8 mouse cellular contexts compared by ENCODE assay signal in genomic region chr3:51339734-51340551, GRCm38 (mm10). TPM values are rescaled to one million over a fixed set of nuclear protein-coding genes. Genes with fewer than 3 reads are reported as not detected.
DNase-seq lines count a peak whose midpoint lies in the region; ATAC-seq and TF ChIP-seq lines count a peak whose summit lies in the region.

No protein-coding gene starts in this region.

- H3K9me3 ChIP-seq in MEL (replicated peaks; ENCODE audit: insufficient read depth, low read length), result no peaks in the 10 kb centered on the region
- H3K9me3 ChIP-seq in heart, embryonic 15.5 days (replicated peaks), result no peaks in the 10 kb centered on the region
- no peaks in the 10 kb centered on the region for H3K9me3 ChIP-seq in lung, embryonic 15.5 days

- peak overlapping the region; percentile 97 for H3K27ac ChIP-seq in MEL (ENCODE audit: control insufficient read depth, low read depth, low read length)
- peak overlapping the region; percentile 100 for H3K27ac ChIP-seq in heart, embryonic 15.5 days
- peak overlapping the region; percentile 99 for H3K27ac ChIP-seq in lung, embryonic 15.5 days
- peak overlapping the region; percentile 73 for H3K27ac ChIP-seq in olfactory bulb, adult 2 months (ENCODE audit: insufficient read depth, low read depth, low read length)

- DNase-seq in A20 (ENCODE audit: low read depth, low spot score) (peak; percentile 69), MEL (ENCODE audit: low read depth, low spot score) (no peak)
- DNase-seq in embryo, embryonic 10.5 days (ENCODE audit: low spot score), result peak; percentile 58
- DNase-seq in kidney, postnatal 10 days, result peak; percentile 70
- DNase-seq in urinary bladder, postnatal 14 days (ENCODE audit: low spot score), result peak; percentile 31

- H3K79me2 ChIP-seq in MEL (ENCODE audit: control insufficient read depth, insufficient read depth, low read length, poor library complexity), result peaks cover 53% of the 10 kb centered on the region

- no peak for TF ChIP-seq RAD21 in MEL (IDR thresholded peaks at IDR 0.05; ENCODE audit: low read depth, low read length)

- H3K27me3 ChIP-seq in MEL (ENCODE audit: control insufficient read depth in 1 of 2, insufficient read depth in 2 of 2, low read length in 2 of 2), result no peaks in the 10 kb centered on the region
- no peaks in the 10 kb centered on the region for H3K27me3 ChIP-seq in heart, embryonic 15.5 days
- no peaks in the 10 kb centered on the region for H3K27me3 ChIP-seq in lung, embryonic 15.5 days

- peaks cover 13 to 17% of the 10 kb centered on the region in 2 experiments for H3K4me1 ChIP-seq in MEL (ENCODE audit: control insufficient read depth in 1 of 2, insufficient read depth in 2 of 2, low read length in 2 of 2)
- peaks cover 14% of the 10 kb centered on the region for H3K4me1 ChIP-seq in heart, embryonic 15.5 days (replicated peaks)
- peaks cover 6% of the 10 kb centered on the region; the same call in 1 of the 2 replicates for H3K4me1 ChIP-seq in lung, embryonic 15.5 days
- H3K4me1 ChIP-seq in olfactory bulb, adult 2 months (ENCODE audit: control insufficient read depth, insufficient read depth, low read length), result 0 out of 2 replicates have a peak, but pooled peaks cover 6% of the 10 kb centered on the region

- TF ChIP-seq POLR2A in MEL (IDR thresholded peaks at IDR 0.05; ENCODE audit: control insufficient read depth in 1 of 2, insufficient read depth in 1 of 2, low read depth in 1 of 2, low read length in 2 of 2, poor library complexity in 1 of 2), result no peak
- TF ChIP-seq POLR2A in olfactory bulb, adult 2 months (IDR thresholded peaks at IDR 0.05; ENCODE audit: insufficient read depth, low read depth, low read length), result no peak

- peak overlapping the region; percentile 87 to 93 for H3K4me3 ChIP-seq in MEL (ENCODE audit: control insufficient read depth in 1 of 2, insufficient read depth in 1 of 2, low read depth in 2 of 2, low read length in 2 of 2)
- H3K4me3 ChIP-seq in heart, embryonic 15.5 days, result peak overlapping the region; percentile 93
- H3K4me3 ChIP-seq in lung, embryonic 15.5 days, result peak overlapping the region; percentile 97
- H3K4me3 ChIP-seq in olfactory bulb, adult 2 months (ENCODE audit: insufficient read depth, low read depth, low read length), result peak overlapping the region; percentile 74

- no peak for TF ChIP-seq CTCF in MEL (IDR thresholded peaks at IDR 0.05 in 2 of 3, conservative IDR thresholded peaks at IDR 0.05 in 1 of 3; ENCODE audit: control insufficient read depth in 1 of 3, insufficient read depth in 1 of 3, low read depth in 2 of 3, low read length in 3 of 3, poor library complexity in 1 of 3, severe bottlenecking in 1 of 3)
- peak; percentile 21; the same call in 1 of the 2 replicates for TF ChIP-seq CTCF in olfactory bulb, adult 2 months (IDR thresholded peaks at IDR 0.05; ENCODE audit: insufficient read depth, low read depth, low read length)

- H3K4me2 ChIP-seq in heart, embryonic 15.5 days, result peak overlapping the region; percentile 95
- peak overlapping the region; percentile 95 for H3K4me2 ChIP-seq in lung, embryonic 15.5 days

- peak; percentile 50 for ATAC-seq in heart, embryonic 15.5 days (replicated peaks; ENCODE audit: insufficient number of reproducible peaks, insufficient read depth, low FRiP score, low read depth)
- peak; percentile 41 for ATAC-seq in lung, embryonic 15.5 days (ENCODE audit: borderline replicate concordance, extremely low read depth, low FRiP score, low TSS enrichment)

- H3K9ac ChIP-seq in MEL (ENCODE audit: control insufficient read depth, low read depth, low read length, poor library complexity, severe bottlenecking), result peak overlapping the region; percentile 95
- peak overlapping the region; percentile 96 for H3K9ac ChIP-seq in heart, embryonic 15.5 days
- peak overlapping the region; percentile 93 for H3K9ac ChIP-seq in lung, embryonic 15.5 days

- no peak for TF ChIP-seq EP300 in MEL (IDR thresholded peaks at IDR 0.05; ENCODE audit: low read depth in 1 of 2, low read length in 2 of 2)

- WGBS in heart, embryonic 15.5 days, result under 1% methylated on average over 100 of the region's 113 CpGs
- WGBS in lung, embryonic 15.5 days, result 0% methylated on average over 104 of the region's 113 CpGs
- WGBS in olfactory bulb, adult 2 months, result under 1% methylated on average over 109 of the region's 113 CpGs

- peaks cover 0 to 25% of the 10 kb centered on the region in 2 experiments; a peak in 2 of 4 replicates for H3K36me3 ChIP-seq in MEL (ENCODE audit: control insufficient read depth in 1 of 2, insufficient read depth in 2 of 2, low read length in 2 of 2)
- no peaks in the 10 kb centered on the region for H3K36me3 ChIP-seq in heart, embryonic 15.5 days
- no peaks in the 10 kb centered on the region for H3K36me3 ChIP-seq in lung, embryonic 15.5 days

TF ChIP-seq in MEL, 35 proteins besides CTCF, POLR2A, EP300 and RAD21:
- TF ChIP-seq ZC3H11A (IDR thresholded peaks at IDR 0.05; ENCODE audit: low read depth, low read length) (no peak), UBTF (IDR thresholded peaks at IDR 0.05; ENCODE audit: borderline replicate concordance, insufficient read depth, low read depth, low read length) (0 out of 2 replicates have a peak, but pooled peaks have one; percentile 40), CHD1 (IDR thresholded peaks at IDR 0.05; ENCODE audit: low read depth, low read length) (0 out of 2 replicates have a peak, but pooled peaks have one; percentile 76), MAX (IDR thresholded peaks at IDR 0.05; ENCODE audit: low read length) (no peak), MXI1 (IDR thresholded peaks at IDR 0.05; ENCODE audit: low read depth, low read length) (0 out of 2 replicates have a peak, but pooled peaks have one; percentile 20)

RNA-seq across cellular contexts. Expression of gene Elf2, which starts 0.5 kb away (rescaled TPM):
- 46.5 and 50.2 TPM in 2 replicates for total RNA-seq in MEL (2012; rRNA removed)
- polyA plus RNA-seq in MEL (2012; ENCODE audit: insufficient read depth in 1 of 2, insufficient read length in 2 of 2, low read depth in 1 of 2, low replicate concordance in 2 of 2, missing spikeins in 1 of 2), result 10 to 100 TPM; 38.0 to 53.3 TPM
- 51.3 and 55.4 TPM in 2 replicates for polyA plus RNA-seq in heart, embryonic 15.5 days (2015; fragmentation: Nextera tagmentation; extraction: Ambion mirVana)
- 69.9 and 73.4 TPM in 2 replicates for polyA plus RNA-seq in lung, embryonic 15.5 days (2015; fragmentation: Nextera tagmentation; extraction: Ambion mirVana)
- polyA plus RNA-seq in olfactory bulb, adult 2 months (2012; ENCODE audit: insufficient read depth, insufficient read length, low replicate concordance, missing spikeins), result not detected in 2 replicates

RNA-seq across cellular contexts. Expression of gene Mgarp, which starts 56.6 kb away (rescaled TPM):
- total RNA-seq in MEL (2012; rRNA removed), result 0.65 and 2.0 TPM in 2 replicates
- 1 to 10 TPM in 1 of 2 experiments, not detected in 1; 5.2 TPM for polyA plus RNA-seq in MEL (2012; ENCODE audit: insufficient read depth in 1 of 2, insufficient read length in 2 of 2, low read depth in 1 of 2, low replicate concordance in 2 of 2, missing spikeins in 1 of 2)
- polyA plus RNA-seq in heart, embryonic 15.5 days (2015; fragmentation: Nextera tagmentation; extraction: Ambion mirVana), result 6.9 and 9.5 TPM in 2 replicates
- 2.5 and 2.8 TPM in 2 replicates for polyA plus RNA-seq in lung, embryonic 15.5 days (2015; fragmentation: Nextera tagmentation; extraction: Ambion mirVana)
- polyA plus RNA-seq in olfactory bulb, adult 2 months (2012; ENCODE audit: insufficient read depth, insufficient read length, low replicate concordance, missing spikeins), result not detected in 2 replicates
